Mouse (Mus musculus) kidney, embryonic 14.5 days (tissue): ENCODE measurements around the gene Srl. TPM values are rescaled to one million over a fixed set of nuclear protein-coding genes. Genes with fewer than 3 reads are reported as not detected.
A peak's percentile ranks its signal among the peaks of the same experiment; 100 is the strongest.

ENCODE experiments used
- ATAC-seq: fragments of 200-750 bp; cut with Nextera tagmentation; 2 replicates; pipeline ENCODE4 v1.8.0; 2017; ENCODE audit warnings: moderate number of reproducible peaks, mild to moderate bottlenecking, moderate TSS enrichment, moderate library complexity; ENCODE audit not compliant: low FRiP score, low TSS enrichment
- H3K27ac ChIP-seq: fragments of 300-500 bp; sonication (generic); 2 replicates; pipeline ENCODE4 v1.5.1; 2014; ENCODE audit warnings: low read depth, mild to moderate bottlenecking, low read length, moderate library complexity, mixed read lengths
- H3K27me3 ChIP-seq: fragments of 300-500 bp; sonication (generic); 2 replicates; pipeline ENCODE4 v1.6.1; 2014; ENCODE audit warnings: mild to moderate bottlenecking, low read length; ENCODE audit not compliant: control insufficient read depth, insufficient read depth
- H3K36me3 ChIP-seq: fragments of 300-500 bp; sonication (generic); 2 replicates; pipeline ENCODE4 v1.6.1; 2014; ENCODE audit warnings: low read length, mixed read lengths; ENCODE audit not compliant: control insufficient read depth, insufficient read depth
- H3K4me1 ChIP-seq: fragments of 300-500 bp; sonication (generic); 2 replicates; pipeline ENCODE4 v1.6.1; 2014; ENCODE audit warnings: low read length, mixed read lengths; ENCODE audit not compliant: control insufficient read depth, insufficient read depth
- H3K4me2 ChIP-seq: fragments of 300-500 bp; sonication (generic); replicated peaks from 2 replicates; pipeline ENCODE4 v1.6.1; 2014; ENCODE audit warnings: low read depth, mild to moderate bottlenecking, low read length
- H3K4me3 ChIP-seq: fragments of 300-500 bp; sonication (generic); 2 replicates; pipeline ENCODE4 v1.5.1; 2014; ENCODE audit warnings: mild to moderate bottlenecking, low read length
- H3K9ac ChIP-seq: fragments of 300-500 bp; sonication (generic); 2 replicates; pipeline ENCODE4 v1.6.1; 2014; ENCODE audit warnings: low read depth, mild to moderate bottlenecking, low read length, moderate library complexity
- H3K9me3 ChIP-seq: fragments of 300-500 bp; sonication (generic); 2 replicates; pipeline ENCODE4 v1.6.1; 2016; ENCODE audit warnings: low read length; ENCODE audit not compliant: control insufficient read depth
- WGBS: fragments of 180-500 bp; shearing (Covaris S2); extraction: QIAGEN DNeasy Blood & Tissue Kit; methylation state at CpG from one replicate; pipeline ENCODE4 v1.1.7; 2014; 5-methylcytosine and 5-hydroxymethylcytosine counted together
- polyA plus RNA-seq: library from polyadenylated mRNA; unstranded; fragments of >200 nt; fragmentation: Nextera tagmentation; extraction: Ambion mirVana; gene quantifications from 2 replicates; pipeline ENCODE4 v1.2.1, GENCODE M21; 2014

Gene Srl
- polyA plus RNA-seq, 1 experiment from 2014 or later = 21.1 TPM

DNA sequence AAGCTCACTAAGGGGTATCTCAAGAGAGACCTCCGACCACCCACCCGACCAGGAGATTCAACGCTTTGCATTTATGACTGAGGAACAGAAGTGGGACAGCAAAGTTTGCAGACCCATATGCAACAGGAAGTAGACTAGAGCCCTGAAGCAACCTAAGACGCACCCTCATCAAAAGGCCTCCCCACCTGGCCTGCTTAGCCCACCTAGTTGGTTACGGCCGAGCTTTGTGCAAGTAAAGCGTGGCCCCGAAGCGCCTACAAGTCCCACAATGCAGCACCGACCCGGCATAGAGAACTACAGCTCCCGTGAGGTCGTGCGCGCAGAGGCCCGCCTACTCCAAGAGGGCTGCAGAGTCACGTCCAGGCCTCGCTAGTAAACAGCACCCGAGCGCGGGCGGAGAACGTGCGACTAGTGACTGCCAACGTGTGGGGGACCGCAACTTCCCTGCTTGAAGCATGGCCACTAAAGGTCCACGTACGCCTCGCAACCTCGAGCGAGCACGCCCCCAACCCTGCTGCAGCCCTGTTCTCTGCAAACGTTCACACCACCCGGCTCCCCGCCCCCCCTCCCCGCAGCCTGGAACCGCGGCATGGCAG is 16.9 kb upstream of the Srl start:
- H3K9ac ChIP-seq = peak overlapping the region; percentile 86
- peak overlapping the region; percentile 95 for H3K27ac ChIP-seq

DNA sequence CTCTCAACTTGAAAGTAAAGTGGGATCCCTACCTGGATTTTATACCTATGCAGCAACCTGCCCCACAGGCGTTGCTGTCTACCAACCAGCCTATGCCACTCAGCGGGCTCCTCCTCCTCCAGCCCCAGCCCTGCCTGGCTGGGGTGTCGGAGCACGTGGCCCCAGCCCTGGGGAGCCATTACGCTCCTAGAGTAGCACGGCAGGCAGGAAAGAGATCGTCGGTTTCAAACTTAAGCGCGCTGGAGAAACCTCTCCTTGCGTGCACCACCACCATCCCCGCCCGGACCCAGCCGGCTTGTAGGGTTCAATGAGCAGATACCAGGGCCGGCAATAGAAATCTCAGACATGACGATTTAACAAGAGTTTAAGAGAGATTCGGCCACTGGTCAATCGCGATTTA is 16.3 kb upstream of the Srl start:
- H3K4me3 ChIP-seq = peak overlapping the region; percentile 70
- H3K4me2 ChIP-seq = peak overlapping the region; percentile 86
- peak overlapping the region; percentile 86 for H3K9ac ChIP-seq
- no peaks in the 10 kb centered on the region for H3K9me3 ChIP-seq
- H3K27ac ChIP-seq = peak overlapping the region; percentile 95
- peak; percentile 55 for ATAC-seq
- H3K4me1 ChIP-seq = peaks cover 23% of the 10 kb centered on the region
- H3K36me3 ChIP-seq = no peaks in the 10 kb centered on the region
- under 1% methylated on average over 19 of the region's 19 CpGs for WGBS
- no peaks in the 10 kb centered on the region for H3K27me3 ChIP-seq

More for the DNA sequence above, 16.9 kb upstream of the Srl start:
- Histone ChIP-seq H3K4me1 (peaks cover 18% of the 10 kb centered on the region), H3K27me3 (no peaks in the 10 kb centered on the region), H3K4me3 (peak overlapping the region; percentile 70), H3K4me2 (peak overlapping the region; percentile 86), H3K9me3 (no peaks in the 10 kb centered on the region), H3K36me3 (no peaks in the 10 kb centered on the region)
- WGBS = under 1% methylated on average over 38 of the region's 38 CpGs
- peak; percentile 91 for ATAC-seq

DNA sequence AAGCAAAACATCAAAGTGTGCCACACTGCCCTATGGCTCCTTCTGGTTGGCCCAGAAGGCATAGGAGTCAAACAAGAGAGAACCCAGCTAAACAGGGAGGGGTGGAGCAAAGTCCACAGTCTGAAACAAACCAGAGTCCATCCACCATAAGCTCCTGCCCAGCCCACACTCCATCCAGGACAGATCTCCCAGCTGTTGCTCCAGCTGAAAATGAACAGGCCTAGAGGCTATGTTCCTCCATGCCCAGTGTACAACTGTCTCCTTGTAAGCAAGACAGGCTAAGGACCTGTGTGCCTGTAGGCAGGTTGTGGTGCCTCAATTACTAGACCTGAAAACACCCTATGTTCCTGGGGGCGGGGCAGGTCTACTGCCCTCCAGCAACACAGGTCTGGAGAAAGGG is 15.5 kb upstream of the Srl start:
- H3K36me3 ChIP-seq = peaks cover under 1% of the 10 kb centered on the region; the same call in 1 of the 2 replicates
- ATAC-seq = no peak
- H3K4me3 ChIP-seq = peak overlapping the region; percentile 70
- peaks cover 30% of the 10 kb centered on the region for H3K4me1 ChIP-seq
- WGBS = 69% methylated on average over 1 of the region's 1 CpGs
- no peaks in the 10 kb centered on the region for H3K9me3 ChIP-seq
- H3K27me3 ChIP-seq = no peaks in the 10 kb centered on the region
- peak overlapping the region; percentile 95; the same call in 1 of the 2 replicates for H3K27ac ChIP-seq
- H3K9ac ChIP-seq = peak overlapping the region; percentile 86; the same call in 1 of the 2 replicates
- peak overlapping the region; percentile 86 for H3K4me2 ChIP-seq

DNA sequence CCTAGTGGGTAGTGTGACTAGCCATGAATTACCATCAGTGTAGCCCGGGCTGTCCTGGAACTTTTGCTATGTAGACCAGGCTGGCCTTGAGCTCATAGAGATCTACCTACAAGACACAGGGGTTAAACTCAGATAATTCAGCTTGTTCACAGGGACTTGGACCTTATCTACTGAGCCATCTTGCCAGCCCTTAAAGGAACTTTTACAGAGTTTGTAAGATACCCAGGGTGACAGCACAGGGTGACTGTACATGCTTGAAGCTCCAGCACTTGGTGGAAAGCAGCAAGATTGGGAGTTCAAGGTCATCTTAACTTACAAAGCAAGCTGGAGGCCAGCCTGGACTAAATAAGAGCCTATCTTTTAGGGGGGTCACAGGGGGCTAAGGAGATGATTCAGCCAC is 13.9 kb upstream of the Srl start:
- peaks cover 31% of the 10 kb centered on the region for H3K4me1 ChIP-seq
- peaks cover 14% of the 10 kb centered on the region for H3K36me3 ChIP-seq
- H3K27ac ChIP-seq = no peak overlapping the region
- H3K9me3 ChIP-seq = no peaks in the 10 kb centered on the region
- WGBS = 100% methylated on average over 1 of the region's 1 CpGs
- H3K4me2 ChIP-seq = no peak overlapping the region
- H3K4me3 ChIP-seq = no peak overlapping the region
- no peak overlapping the region for H3K9ac ChIP-seq
- no peak for ATAC-seq
- H3K27me3 ChIP-seq = no peaks in the 10 kb centered on the region

DNA sequence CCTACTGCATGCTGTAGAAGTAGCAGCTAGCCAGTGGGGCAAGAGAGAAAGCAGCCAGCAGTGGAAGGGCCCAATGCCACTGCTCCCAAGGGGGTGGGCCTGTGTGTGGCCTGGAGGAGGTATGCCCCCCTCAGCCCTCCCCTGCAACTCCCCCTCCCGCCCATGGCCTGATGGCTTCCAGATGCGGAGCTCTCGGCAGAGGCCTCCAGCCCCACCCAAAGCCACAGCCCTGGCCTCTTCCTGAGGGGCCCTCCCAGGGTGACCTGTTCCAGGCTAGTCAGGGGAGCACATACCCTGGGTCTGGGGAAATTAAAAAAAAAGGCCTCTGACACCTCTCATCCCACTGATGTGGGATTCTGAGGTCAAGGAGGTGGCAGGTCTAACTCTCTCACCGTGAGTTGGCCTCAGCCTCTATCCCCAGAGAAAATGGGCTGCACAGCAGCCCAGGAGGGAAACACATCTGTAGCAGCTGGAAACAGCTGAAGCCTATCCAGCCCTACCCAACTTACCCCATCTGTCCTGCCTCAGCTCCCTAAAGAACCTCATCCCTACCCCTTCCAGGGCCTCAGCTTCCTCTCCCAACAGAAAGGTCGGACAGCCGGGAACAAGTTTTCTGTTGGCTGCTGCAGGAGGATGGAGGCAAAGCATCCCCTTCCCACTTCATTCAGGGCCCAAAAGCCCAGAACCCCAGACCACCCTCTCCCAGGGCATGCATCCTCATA is 11.4 kb upstream of the Srl start:
- H3K4me3 ChIP-seq = no peak overlapping the region
- peaks cover 32% of the 10 kb centered on the region for H3K36me3 ChIP-seq
- peaks cover 31% of the 10 kb centered on the region for H3K4me1 ChIP-seq
- 19% methylated on average over 6 of the region's 6 CpGs for WGBS
- no peaks in the 10 kb centered on the region for H3K27me3 ChIP-seq
- H3K4me2 ChIP-seq = peak overlapping the region; percentile 15; the same call in 1 of the 2 replicates
- peak; percentile 54; the same call in 1 of the 2 replicates for ATAC-seq
- H3K27ac ChIP-seq = peak overlapping the region; percentile 81
- H3K9ac ChIP-seq = peak overlapping the region; percentile 37
- H3K9me3 ChIP-seq = no peaks in the 10 kb centered on the region

DNA sequence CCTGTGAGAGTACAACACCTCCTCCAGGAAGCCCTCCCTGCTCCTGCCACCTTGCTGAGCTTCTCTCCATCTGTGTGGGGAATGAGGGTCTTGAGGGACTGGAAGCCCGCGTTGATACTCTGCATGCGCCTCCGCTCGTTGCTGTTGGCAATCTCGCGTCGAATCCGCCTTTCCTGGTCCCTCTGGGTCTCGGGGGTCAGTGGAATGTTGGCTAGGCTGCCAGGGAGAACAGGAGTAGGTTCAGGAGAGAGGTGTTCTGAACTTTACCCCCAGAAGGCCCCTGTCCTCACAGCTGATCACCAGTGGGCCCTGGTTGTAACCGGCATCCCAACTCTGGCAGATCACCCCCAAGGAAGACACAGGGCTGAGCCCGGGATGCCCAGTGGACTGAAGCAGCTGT is 10.3 kb upstream of the Srl start:
- WGBS = 91% methylated on average over 12 of the region's 12 CpGs

DNA sequence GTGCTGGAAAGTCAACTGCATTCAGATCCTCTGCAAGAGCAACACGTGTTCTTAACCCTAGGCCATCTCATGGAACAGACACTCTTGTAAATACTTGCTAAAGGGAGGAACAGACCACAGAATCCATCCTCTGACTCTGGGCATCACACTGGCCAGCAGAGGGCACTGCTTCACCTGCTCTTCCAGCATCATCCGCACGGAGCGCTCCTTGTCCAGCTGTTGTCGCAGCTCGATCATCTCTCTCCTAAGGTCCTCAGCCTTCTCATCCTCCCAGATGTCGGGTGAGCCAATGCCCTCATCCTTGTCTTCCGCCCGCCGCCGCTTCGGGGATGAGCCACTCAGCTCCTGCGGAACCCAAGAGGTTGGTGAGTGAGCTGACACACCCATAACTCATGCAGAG is 9.4 kb upstream of the Srl start:
- Histone ChIP-seq H3K36me3 (peaks cover 47% of the 10 kb centered on the region), H3K27ac (no peak overlapping the region), H3K4me1 (peaks cover 16% of the 10 kb centered on the region), H3K9me3 (no peaks in the 10 kb centered on the region), H3K4me2 (no peak overlapping the region), H3K27me3 (no peaks in the 10 kb centered on the region), H3K9ac (no peak overlapping the region), H3K4me3 (no peak overlapping the region)
- WGBS = 30% methylated on average over 13 of the region's 13 CpGs
- ATAC-seq = peak; percentile 47; the same call in 1 of the 2 replicates

More for the DNA sequence above, 10.3 kb upstream of the Srl start:
- peaks cover 21% of the 10 kb centered on the region for H3K4me1 ChIP-seq
- no peak overlapping the region for H3K4me2 ChIP-seq
- ATAC-seq = no peak
- H3K27ac ChIP-seq = no peak overlapping the region
- H3K9me3 ChIP-seq = no peaks in the 10 kb centered on the region
- H3K4me3 ChIP-seq = no peak overlapping the region
- H3K36me3 ChIP-seq = peaks cover 40% of the 10 kb centered on the region
- no peaks in the 10 kb centered on the region for H3K27me3 ChIP-seq
- no peak overlapping the region for H3K9ac ChIP-seq

DNA sequence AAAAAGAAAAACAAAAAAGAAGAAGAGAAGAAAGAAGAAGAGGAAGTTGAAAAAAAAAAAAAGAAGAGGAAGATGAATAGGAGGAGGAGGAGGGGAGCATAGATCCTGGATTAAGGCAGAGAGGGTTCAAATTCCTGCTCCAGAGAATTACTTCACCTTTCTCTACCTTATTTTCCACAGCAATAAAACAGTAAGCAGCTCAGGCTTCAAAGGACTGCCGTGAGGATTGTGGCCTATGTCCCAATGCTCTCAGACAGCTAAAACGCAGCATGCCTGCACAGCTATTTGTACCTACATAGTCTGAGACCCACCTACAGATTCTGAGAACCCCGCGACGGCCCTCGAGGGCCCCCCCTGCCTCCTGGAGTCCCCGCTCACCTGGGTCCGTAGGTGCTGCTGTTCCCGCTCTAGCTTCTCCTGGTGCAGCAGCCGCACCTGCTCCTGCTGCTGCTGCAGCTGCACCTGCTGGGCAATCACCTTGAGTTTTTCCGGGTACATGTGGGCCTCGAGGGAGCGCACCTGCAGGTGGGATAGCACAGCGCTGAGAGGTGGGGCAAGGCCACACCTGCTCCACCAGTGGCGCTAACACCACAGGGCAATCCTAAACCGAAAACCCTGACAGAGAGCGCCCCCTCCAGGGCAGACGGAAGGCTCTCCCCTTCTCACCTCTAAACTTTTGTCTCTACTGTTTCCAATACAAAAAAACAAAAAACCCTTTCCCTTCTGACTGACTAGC is 7.5 kb upstream of the Srl start:
- Histone ChIP-seq H3K4me3 (no peak overlapping the region), H3K27ac (no peak overlapping the region), H3K9me3 (no peaks in the 10 kb centered on the region), H3K36me3 (peaks cover 63% of the 10 kb centered on the region), H3K9ac (no peak overlapping the region), H3K4me1 (peaks cover 16% of the 10 kb centered on the region), H3K4me2 (no peak overlapping the region), H3K27me3 (no peaks in the 10 kb centered on the region)
- no peak for ATAC-seq
- 87% methylated on average over 18 of the region's 18 CpGs for WGBS
